Mouse (Mus musculus) frontal cortex, postnatal 25 days (tissue): ENCODE data around the gene Agap3.

Source experiments
- DNase-seq, 2 experiments: peaks; one replicate each; pipeline ENCODE4 v3.0.0; 2022; ENCODE audit warnings: low spot score in 2 of 2

The Agap3 gene

GRCm38 (mm10) chr5:24523806-24524205 lies 71.8 kb downstream of the Agap3 start:
- no peak for DNase-seq

GRCm38 (mm10) chr5:24524522-24524921 lies 72.5 kb downstream of the Agap3 start:
- no peak for DNase-seq

GRCm38 (mm10) chr5:24525360-24526189 lies 73.6 kb downstream of the Agap3 start:
- DNase-seq: no peak

- DNase-seq: no peak
Observed at GRCm38 (mm10) chr5:24526190-24526888, 74.4 kb downstream of the Agap3 start.

GRCm38 (mm10) chr5:24526889-24527230 lies 74.9 kb downstream of the Agap3 start, which contains the start of gene Gbx1:
Gene Gbx1 (minus strand): TSS chr5:24527202.
- no peak for DNase-seq

GRCm38 (mm10) chr5:24527780-24528179 lies 75.8 kb downstream of the Agap3 start:
- no peak for DNase-seq

GRCm38 (mm10) chr5:24530042-24530689 lies 78.2 kb downstream of the Agap3 start:
- peak; percentile 92 to 94 for DNase-seq

- no peak for DNase-seq
Observed at GRCm38 (mm10) chr5:24533391-24533790, 81.4 kb downstream of the Agap3 start.

- no peak for DNase-seq
Observed at GRCm38 (mm10) chr5:24534292-24534691, 82.3 kb downstream of the Agap3 start.

GRCm38 (mm10) chr5:24535731-24536130 lies 83.8 kb downstream of the Agap3 start:
- DNase-seq: no peak

- DNase-seq: no peak
Observed at GRCm38 (mm10) chr5:24536511-24536910, 84.5 kb downstream of the Agap3 start.

GRCm38 (mm10) chr5:24537618-24538017 lies 85.6 kb downstream of the Agap3 start:
- no peak for DNase-seq

- no peak for DNase-seq
Observed at GRCm38 (mm10) chr5:24539571-24540296, 87.8 kb downstream of the Agap3 start.

- DNase-seq: peak in 1 of 2 experiments; percentile 23
Observed at GRCm38 (mm10) chr5:24540387-24541143, 88.6 kb downstream of the Agap3 start, which contains the start of gene Asb10. Gene Asb10 (minus strand): TSS chr5:24540978.

- DNase-seq: no peak
Observed at GRCm38 (mm10) chr5:24541144-24541569, 89.2 kb downstream of the Agap3 start.

GRCm38 (mm10) chr5:24542643-24543042 lies 90.7 kb downstream of the Agap3 start:
- DNase-seq: no peak

GRCm38 (mm10) chr5:24550598-24551316 lies 98.8 kb downstream of the Agap3 start:
- peak; percentile 23 for DNase-seq

- DNase-seq: no peak
Observed at GRCm38 (mm10) chr5:24551317-24551688, 99.3 kb downstream of the Agap3 start.
